Comparison of ENCODE assay signal across 9 mouse cellular contexts in the genomic region with DNA sequence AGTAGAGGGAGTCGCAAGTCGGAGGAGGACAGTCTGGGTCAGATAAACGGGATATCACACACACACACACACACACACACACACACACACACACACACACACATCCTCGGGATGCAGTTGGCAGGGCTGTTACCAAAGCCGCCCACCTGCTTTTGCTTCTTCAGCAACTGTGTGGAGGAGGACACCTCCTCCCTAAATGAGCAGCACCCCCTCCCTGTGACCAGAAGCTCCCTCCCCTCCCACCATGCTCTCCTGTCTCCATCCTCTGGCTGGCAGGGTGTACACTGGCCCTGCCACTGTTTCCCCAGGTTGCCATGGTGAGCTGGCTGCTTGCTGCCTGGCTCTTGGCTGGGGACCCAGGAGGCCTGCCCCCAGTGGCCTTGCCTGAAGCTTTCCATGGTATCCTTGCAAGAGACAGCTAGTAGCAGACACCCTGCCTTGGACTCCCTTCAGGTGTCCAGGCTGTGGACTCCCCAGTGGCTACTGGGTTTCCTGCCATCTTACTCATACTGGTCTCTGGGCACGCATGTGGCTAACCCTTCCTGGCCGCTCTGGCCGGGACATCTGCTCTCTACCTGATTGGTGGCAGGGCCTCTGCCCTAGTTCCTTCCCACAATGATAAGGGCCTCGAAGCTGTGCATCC. TPM values are rescaled to one million over a fixed set of nuclear protein-coding genes. Genes with fewer than 3 reads are reported as not detected.
DNase-seq lines count a peak whose midpoint lies in the region; ATAC-seq lines count a peak whose summit lies in the region.
"Had no signal": no experiment of that assay in that cellular context is flagged by ENCODE, and none has a peak within 500 bp of the region (broad histone marks: within the 10 kb centered on the region; RNA-seq: fewer than 3 reads in every experiment).

No protein-coding gene starts in this region.

- peak overlapping the region; percentile 0; the same call in 1 of the 2 replicates for H3K27ac ChIP-seq in embryonic facial prominence, embryonic 12.5 days
- peak overlapping the region; percentile 34; the same call in 1 of the 2 replicates for H3K27ac ChIP-seq in heart, embryonic 12.5 days (ENCODE audit: poor library complexity, severe bottlenecking)

- peak overlapping the region; percentile 7; the same call in 1 of the 2 replicates for H3K4me2 ChIP-seq in embryonic facial prominence, embryonic 12.5 days (replicated peaks)
- peak overlapping the region; percentile 100; the same call in 1 of the 2 replicates for H3K4me2 ChIP-seq in heart, embryonic 12.5 days

- no peaks in the 10 kb centered on the region for H3K9me3 ChIP-seq in embryonic facial prominence, embryonic 12.5 days
- H3K9me3 ChIP-seq in heart, embryonic 12.5 days (replicated peaks) = no peaks in the 10 kb centered on the region
- H3K9me3 ChIP-seq: megakaryocyte, embryonic 14.5 days had no signal

- no peak overlapping the region for H3K9ac ChIP-seq in embryonic facial prominence, embryonic 12.5 days
- H3K9ac ChIP-seq in heart, embryonic 12.5 days = 0 out of 2 replicates have a peak overlapping the region, but pooled peaks have one; percentile 32

- DNase-seq in 3T3-L1 (ENCODE audit: low read depth, low spot score) (peak; percentile 74), adipocyte (ENCODE audit: low spot score) (peak; percentile 85)
- peak; percentile 66 to 67 for DNase-seq in kidney, postnatal 36 days
- DNase-seq in lung, postnatal 10 days = peak; percentile 90
- peak; percentile 74 for DNase-seq in retina, embryonic 14.5 days (ENCODE audit: low spot score)
- DNase-seq in yolk sac, embryonic 10.5 days (ENCODE audit: low spot score) = no peak

- no peak for ATAC-seq in embryonic facial prominence, embryonic 12.5 days (ENCODE audit: insufficient number of reproducible peaks, insufficient read depth, low FRiP score, low TSS enrichment)
- no peak for ATAC-seq in heart, embryonic 12.5 days (ENCODE audit: insufficient number of reproducible peaks, low FRiP score)

- H3K4me3 ChIP-seq in embryonic facial prominence, embryonic 12.5 days = no peak overlapping the region
- no peak overlapping the region for H3K4me3 ChIP-seq in heart, embryonic 12.5 days
- H3K4me3 ChIP-seq: megakaryocyte, embryonic 14.5 days had no signal

- peaks cover 36% of the 10 kb centered on the region for H3K36me3 ChIP-seq in embryonic facial prominence, embryonic 12.5 days
- H3K36me3 ChIP-seq in heart, embryonic 12.5 days = peaks cover 53% of the 10 kb centered on the region

- peaks cover 99% of the 10 kb centered on the region for H3K4me1 ChIP-seq in embryonic facial prominence, embryonic 12.5 days
- H3K4me1 ChIP-seq in heart, embryonic 12.5 days (replicated peaks) = peaks cover 98% of the 10 kb centered on the region

- WGBS in embryonic facial prominence, embryonic 12.5 days = 31% methylated on average over 8 of the region's 9 CpGs
- 31% methylated on average over 9 of the region's 9 CpGs for WGBS in heart, embryonic 12.5 days

- no peaks in the 10 kb centered on the region for H3K27me3 ChIP-seq in embryonic facial prominence, embryonic 12.5 days
- no peaks in the 10 kb centered on the region for H3K27me3 ChIP-seq in heart, embryonic 12.5 days (replicated peaks)

RNA-seq across cellular contexts. Expression of gene Gjd3, which starts 16.2 kb away (rescaled TPM):
- 0.73 and 1.4 TPM in 2 replicates for polyA plus RNA-seq in embryonic facial prominence, embryonic 12.5 days (2016; fragmentation: Nextera tagmentation; extraction: Ambion mirVana)
- polyA plus RNA-seq in heart, embryonic 12.5 days (2016; fragmentation: Nextera tagmentation; extraction: Ambion mirVana) = 3.5 and 3.9 TPM in 2 replicates

RNA-seq across cellular contexts. Expression of gene Rara, which starts 39.0 kb away (rescaled TPM):
- 48.8 and 49.2 TPM in 2 replicates for polyA plus RNA-seq in embryonic facial prominence, embryonic 12.5 days (2016; fragmentation: Nextera tagmentation; extraction: Ambion mirVana)
- 33.8 and 35.1 TPM in 2 replicates for polyA plus RNA-seq in heart, embryonic 12.5 days (2016; fragmentation: Nextera tagmentation; extraction: Ambion mirVana)

RNA-seq across cellular contexts. Expression of gene Top2a, which starts 57.4 kb away (rescaled TPM):
- polyA plus RNA-seq in embryonic facial prominence, embryonic 12.5 days (2016; fragmentation: Nextera tagmentation; extraction: Ambion mirVana) = 288 and 289 TPM in 2 replicates
- 196 and 201 TPM in 2 replicates for polyA plus RNA-seq in heart, embryonic 12.5 days (2016; fragmentation: Nextera tagmentation; extraction: Ambion mirVana)

RNA-seq across cellular contexts. Expression of gene Cdc6, which starts 59.0 kb away (rescaled TPM):
- 33.1 and 34.7 TPM in 2 replicates for polyA plus RNA-seq in embryonic facial prominence, embryonic 12.5 days (2016; fragmentation: Nextera tagmentation; extraction: Ambion mirVana)
- polyA plus RNA-seq in heart, embryonic 12.5 days (2016; fragmentation: Nextera tagmentation; extraction: Ambion mirVana) = 27.0 and 27.7 TPM in 2 replicates
